Mouse (Mus musculus) A20 (cell line): Measurements from ENCODE around the gene Acvrl1.

Experiments used
- DNase-seq: peaks from one replicate; pipeline ENCODE4 v3.0.0-alpha.2; 2011; ENCODE audit warnings: low read depth, low spot score

Gene Acvrl1

GRCm38 (mm10) chr15:101128181-101129089, at the start of gene Acvrl1:
Gene Acvrl1, plus strand, starts transcription at chr15:101128522.
- DNase-seq, result no peak

GRCm38 (mm10) chr15:101078731-101079156, 49.6 kb upstream of the Acvrl1 start:
- DNase-seq, result no peak

GRCm38 (mm10) chr15:101080031-101080520, 48.2 kb upstream of the Acvrl1 start:
- no peak for DNase-seq

GRCm38 (mm10) chr15:101081035-101081548, 47.2 kb upstream of the Acvrl1 start:
- no peak for DNase-seq

- no peak for DNase-seq
These were observed 46.1 kb upstream of the Acvrl1 start for GRCm38 (mm10) chr15:101082236-101082635.

GRCm38 (mm10) chr15:101084499-101084898, 43.8 kb upstream of the Acvrl1 start:
- peak; percentile 27 for DNase-seq

GRCm38 (mm10) chr15:101086451-101086850, 41.9 kb upstream of the Acvrl1 start:
- DNase-seq, result no peak

GRCm38 (mm10) chr15:101086956-101087355, 41.4 kb upstream of the Acvrl1 start:
- no peak for DNase-seq

GRCm38 (mm10) chr15:101088291-101088690, 40.0 kb upstream of the Acvrl1 start:
- no peak for DNase-seq

GRCm38 (mm10) chr15:101091551-101091950, 36.8 kb upstream of the Acvrl1 start:
- no peak for DNase-seq

- DNase-seq, result no peak
These were observed 36.0 kb upstream of the Acvrl1 start for GRCm38 (mm10) chr15:101092121-101092828.

GRCm38 (mm10) chr15:101092829-101093648, 35.3 kb upstream of the Acvrl1 start:
- no peak for DNase-seq

GRCm38 (mm10) chr15:101093988-101094387, 34.3 kb upstream of the Acvrl1 start:
- DNase-seq, result no peak

- DNase-seq, result no peak
These were observed 33.3 kb upstream of the Acvrl1 start for GRCm38 (mm10) chr15:101094979-101095378.

GRCm38 (mm10) chr15:101095392-101095791, 32.9 kb upstream of the Acvrl1 start:
- DNase-seq, result no peak

GRCm38 (mm10) chr15:101097985-101098651, 30.2 kb upstream of the Acvrl1 start:
- DNase-seq, result no peak

- no peak for DNase-seq
These were observed 27.3 kb upstream of the Acvrl1 start for GRCm38 (mm10) chr15:101100996-101101395.

- DNase-seq, result no peak
These were observed 24.6 kb upstream of the Acvrl1 start for GRCm38 (mm10) chr15:101103605-101104304.

- peak; percentile 75 for DNase-seq
These were observed 22.8 kb upstream of the Acvrl1 start for GRCm38 (mm10) chr15:101105496-101105994.

GRCm38 (mm10) chr15:101106011-101106410, 22.3 kb upstream of the Acvrl1 start:
- DNase-seq, result no peak
